Mouse (Mus musculus) neural tube, embryonic 11.5 days (tissue): ENCODE data around the gene 5730455P16Rik. TPM values are rescaled to one million over a fixed set of nuclear protein-coding genes. Genes with fewer than 3 reads are reported as not detected.

ENCODE experiments used
- ATAC-seq: fragments of 200-750 bp; cut with Nextera tagmentation; 2 replicates; pipeline ENCODE4 v1.8.0; 2017; ENCODE audit warnings: moderate number of reproducible peaks, mild to moderate bottlenecking, moderate TSS enrichment, moderate library complexity; ENCODE audit not compliant: insufficient read depth, low FRiP score, low TSS enrichment
- DNase-seq: peaks from one replicate; pipeline ENCODE4 v3.0.0-alpha.2; 2015; ENCODE audit warnings: low spot score
- H3K27ac ChIP-seq: fragments of 300-500 bp; sonication (generic); 2 replicates; pipeline ENCODE4 v1.5.1; 2014; ENCODE audit warnings: low read depth, mild to moderate bottlenecking, low read length
- H3K27me3 ChIP-seq: fragments of 300-500 bp; sonication (generic); 2 replicates; pipeline ENCODE4 v1.6.1; 2014; ENCODE audit warnings: mild to moderate bottlenecking, low read length, mixed read lengths; ENCODE audit not compliant: control insufficient read depth, insufficient read depth
- H3K36me3 ChIP-seq: fragments of 300-500 bp; sonication (generic); 2 replicates; pipeline ENCODE4 v1.6.1; 2014; ENCODE audit warnings: mild to moderate bottlenecking, low read length, moderate library complexity, mixed read lengths; ENCODE audit not compliant: control insufficient read depth, insufficient read depth
- H3K4me1 ChIP-seq: fragments of 300-500 bp; sonication (generic); 2 replicates; pipeline ENCODE4 v1.6.1; 2014; ENCODE audit warnings: low read length, mixed read lengths; ENCODE audit not compliant: control insufficient read depth, insufficient read depth
- H3K4me2 ChIP-seq: fragments of 300-500 bp; sonication (generic); 2 replicates; pipeline ENCODE4 v1.6.1; 2014; ENCODE audit warnings: low read depth, mild to moderate bottlenecking, moderate library complexity
- H3K4me3 ChIP-seq: fragments of 300-500 bp; sonication (generic); 2 replicates; pipeline ENCODE4 v1.5.1; 2014; ENCODE audit warnings: low read depth, low read length
- H3K9ac ChIP-seq: fragments of 300-500 bp; sonication (generic); 2 replicates; pipeline ENCODE4 v1.6.1; 2014; ENCODE audit warnings: mild to moderate bottlenecking, low read length
- H3K9me3 ChIP-seq: fragments of 300-500 bp; sonication (generic); 2 replicates; pipeline ENCODE4 v1.6.1; 2016; ENCODE audit warnings: low read length; ENCODE audit not compliant: control insufficient read depth
- WGBS: fragments of 180-500 bp; shearing (Covaris S2); extraction: QIAGEN DNeasy Blood & Tissue Kit; methylation state at CpG from one replicate; pipeline ENCODE4 v1.1.7; 2014; 5-methylcytosine and 5-hydroxymethylcytosine counted together
- polyA plus RNA-seq: library from polyadenylated mRNA; unstranded; fragments of >200 nt; fragmentation: Nextera tagmentation; extraction: Ambion mirVana; gene quantifications from 2 replicates; pipeline ENCODE4 v1.2.1, GENCODE M21; 2014

Gene 5730455P16Rik
- polyA plus RNA-seq, 1 experiment from 2014 or later, result 23.1 TPM

DNA sequence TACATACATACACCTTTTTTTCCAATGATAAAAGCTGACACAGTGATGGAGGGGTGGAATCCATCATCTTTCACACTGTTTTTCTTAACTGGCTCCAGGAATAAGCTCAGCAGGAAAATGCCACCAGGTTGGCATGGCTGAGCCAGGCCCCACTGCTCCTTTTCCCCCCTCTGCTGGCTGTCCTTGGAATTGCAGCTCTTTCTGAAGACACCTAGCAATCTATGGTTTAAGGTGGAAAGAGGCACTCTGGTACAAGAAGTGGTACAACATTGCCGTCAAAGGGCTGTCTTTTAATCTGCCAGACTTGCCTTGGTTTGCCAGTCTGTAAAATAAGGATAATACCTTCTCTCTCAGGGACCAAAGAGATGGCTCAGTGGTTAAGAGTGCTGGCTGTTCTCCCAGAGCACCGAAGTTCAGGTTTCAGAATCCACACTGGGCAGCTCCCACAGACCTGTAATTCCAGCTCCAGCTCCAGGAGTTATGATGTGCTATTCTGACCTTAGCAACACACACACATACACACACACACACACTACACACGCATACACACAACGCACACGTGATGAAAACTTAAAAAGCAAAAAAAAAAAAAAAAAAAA is 25.9 kb downstream of the 5730455P16Rik start:
- DNase-seq (peak; percentile 83), ATAC-seq (no peak)
- Histone ChIP-seq H3K4me1 (no peaks in the 10 kb centered on the region), H3K9ac (no peak overlapping the region), H3K27ac (no peak overlapping the region), H3K9me3 (no peaks in the 10 kb centered on the region), H3K4me3 (no peak overlapping the region), H3K4me2 (no peak overlapping the region), H3K27me3 (no peaks in the 10 kb centered on the region), H3K36me3 (no peaks in the 10 kb centered on the region)
- WGBS, result 75% methylated on average over 5 of the region's 5 CpGs

DNA sequence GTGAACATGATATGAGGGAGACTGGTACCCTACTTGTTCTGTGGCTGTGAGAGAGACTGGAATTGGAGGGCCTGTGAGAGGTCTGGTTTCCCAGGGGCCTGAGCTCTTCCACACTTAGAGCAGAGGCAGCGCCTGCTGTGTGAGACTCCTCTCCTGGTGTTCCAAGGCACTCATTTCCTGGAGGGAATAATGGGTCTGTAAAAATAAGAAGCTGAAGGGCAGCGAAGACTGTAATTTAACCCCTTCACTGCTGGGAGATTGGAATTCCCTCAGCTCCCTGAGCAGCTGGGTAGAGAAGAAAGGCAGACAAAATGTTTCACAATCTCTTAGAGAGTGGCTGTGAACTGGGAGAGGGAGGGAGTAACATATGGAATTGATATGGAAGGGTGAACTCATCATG is 35.4 kb downstream of the 5730455P16Rik start:
- peaks cover 4% of the 10 kb centered on the region; the same call in 1 of the 2 replicates for H3K36me3 ChIP-seq
- H3K9me3 ChIP-seq, result no peaks in the 10 kb centered on the region
- H3K4me1 ChIP-seq, result peaks cover 3% of the 10 kb centered on the region; the same call in 1 of the 2 replicates
- H3K9ac ChIP-seq, result no peak overlapping the region
- no peak for DNase-seq
- 2% methylated on average over 2 of the region's 2 CpGs for WGBS
- H3K4me2 ChIP-seq, result no peak overlapping the region
- ATAC-seq, result no peak
- H3K4me3 ChIP-seq, result no peak overlapping the region
- H3K27me3 ChIP-seq, result no peaks in the 10 kb centered on the region
- no peak overlapping the region for H3K27ac ChIP-seq

DNA sequence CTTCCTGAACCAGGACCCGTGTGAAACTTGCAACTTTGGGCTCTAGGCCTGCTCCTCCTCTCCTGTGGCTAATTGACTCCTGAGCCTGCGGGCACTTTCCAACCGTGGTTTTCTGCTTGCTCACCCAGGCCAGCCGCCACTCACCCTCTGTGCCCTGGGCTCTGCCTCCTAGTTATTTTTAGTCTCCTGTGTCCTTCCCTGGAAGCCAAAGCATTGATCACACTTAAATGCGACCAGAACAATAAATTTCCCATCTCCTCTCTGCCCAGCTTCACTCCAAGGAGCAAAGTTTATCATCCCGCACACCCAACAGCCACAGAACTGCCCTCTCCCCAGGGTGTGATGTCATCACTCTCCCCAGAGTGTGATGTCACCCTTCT is 41.5 kb downstream of the 5730455P16Rik start:
- peaks cover 13% of the 10 kb centered on the region for H3K4me1 ChIP-seq
- ATAC-seq (no peak), DNase-seq (peak; percentile 48)
- no peaks in the 10 kb centered on the region for H3K9me3 ChIP-seq
- 5% methylated on average over 6 of the region's 6 CpGs for WGBS
- no peaks in the 10 kb centered on the region for H3K27me3 ChIP-seq
- H3K27ac ChIP-seq, result peak overlapping the region; percentile 79
- H3K4me2 ChIP-seq, result no peak overlapping the region; the same call in 1 of the 2 replicates
- H3K36me3 ChIP-seq, result peaks cover 6% of the 10 kb centered on the region; the same call in 1 of the 2 replicates
- no peak overlapping the region for H3K9ac ChIP-seq
- no peak overlapping the region for H3K4me3 ChIP-seq

DNA sequence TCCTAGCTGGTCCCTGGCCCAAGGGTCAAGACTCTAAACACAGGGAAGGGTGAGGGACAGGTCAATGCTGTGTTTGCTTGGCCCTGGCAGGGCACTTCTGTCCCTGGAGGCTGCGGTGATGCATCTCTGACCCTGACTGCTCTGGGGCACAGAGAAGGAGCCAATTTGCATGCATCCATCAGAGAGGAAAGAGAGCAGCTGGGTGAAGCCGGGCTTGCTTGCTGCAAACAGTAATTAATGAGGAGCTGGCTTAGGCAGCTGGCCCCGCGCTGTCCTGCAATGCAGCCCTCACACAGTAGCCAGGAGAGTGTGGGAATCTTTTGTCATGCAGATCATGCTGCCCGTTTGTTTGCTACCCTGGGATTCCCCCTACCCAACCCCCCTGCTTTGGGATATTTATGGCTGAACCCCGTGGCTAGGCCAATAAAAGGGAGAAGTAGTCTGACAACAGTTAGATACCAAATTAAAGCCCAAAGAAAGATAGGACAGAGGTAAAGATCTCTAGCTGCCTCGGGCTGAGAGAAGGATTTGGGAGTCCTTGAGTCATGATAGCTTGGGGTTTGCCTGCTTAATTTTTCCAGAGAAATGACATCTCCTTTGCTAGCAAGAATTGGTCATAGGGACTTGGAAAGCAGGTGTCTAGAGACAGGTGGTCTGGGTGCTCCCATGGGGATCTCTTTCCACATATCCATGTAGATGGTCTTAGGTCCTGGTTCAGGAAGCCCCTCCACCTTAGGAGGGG is 42.1 kb downstream of the 5730455P16Rik start:
- peaks cover 13% of the 10 kb centered on the region for H3K4me1 ChIP-seq
- ATAC-seq, result peak; percentile 92

DNA sequence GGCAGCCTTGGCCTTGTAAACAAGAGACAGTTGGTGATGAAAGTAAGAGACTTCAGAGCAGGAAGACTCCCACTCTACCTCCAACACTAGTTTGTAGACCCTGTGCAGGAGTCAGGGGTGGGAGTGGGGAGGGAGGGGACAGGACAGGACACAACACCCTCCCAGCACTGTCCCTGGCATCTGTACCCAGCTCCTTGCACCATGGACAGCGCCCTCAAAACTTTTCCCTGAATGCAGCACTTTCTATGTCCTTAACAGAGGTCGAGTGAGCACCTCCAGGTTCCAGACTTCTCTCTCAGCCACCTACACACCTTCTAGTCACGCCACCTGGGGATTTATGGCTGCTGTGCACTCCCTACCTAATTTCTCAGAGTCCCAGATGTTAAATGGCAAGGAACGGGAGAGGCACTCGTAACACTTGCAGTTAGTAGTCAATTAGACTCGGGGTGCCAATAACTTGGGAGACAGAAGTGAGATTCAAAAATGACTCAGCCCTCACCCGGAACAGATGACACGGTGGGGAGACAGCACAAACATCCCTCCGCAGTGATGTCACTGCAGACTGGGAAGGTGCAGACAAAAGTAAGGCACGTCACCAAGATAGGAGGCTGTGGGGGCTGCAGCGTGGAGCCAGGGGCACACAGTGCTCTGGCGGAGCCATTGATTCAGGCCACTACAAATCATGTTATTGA is 45.0 kb downstream of the 5730455P16Rik start:
- DNase-seq, result no peak
- Histone ChIP-seq H3K4me1 (peaks cover 13% of the 10 kb centered on the region), H3K9ac (no peak overlapping the region), H3K27me3 (no peaks in the 10 kb centered on the region), H3K4me3 (no peak overlapping the region), H3K27ac (no peak overlapping the region), H3K4me2 (no peak overlapping the region), H3K9me3 (no peaks in the 10 kb centered on the region), H3K36me3 (0 out of 2 replicates have a peak, but pooled peaks cover 4% of the 10 kb centered on the region)
- WGBS, result 55% methylated on average over 12 of the region's 12 CpGs
- no peak for ATAC-seq

More for the DNA sequence above, 42.1 kb downstream of the 5730455P16Rik start:
- Histone ChIP-seq H3K27ac (peak overlapping the region; percentile 79), H3K4me2 (peak overlapping the region; percentile 9; the same call in 1 of the 2 replicates), H3K27me3 (no peaks in the 10 kb centered on the region), H3K36me3 (peaks cover 4% of the 10 kb centered on the region; the same call in 1 of the 2 replicates), H3K4me3 (no peak overlapping the region), H3K9ac (0 out of 2 replicates have a peak overlapping the region, but pooled peaks have one; percentile 1), H3K9me3 (no peaks in the 10 kb centered on the region)
- peak; percentile 86 for DNase-seq
- WGBS, result 0% methylated on average over 7 of the region's 7 CpGs

DNA sequence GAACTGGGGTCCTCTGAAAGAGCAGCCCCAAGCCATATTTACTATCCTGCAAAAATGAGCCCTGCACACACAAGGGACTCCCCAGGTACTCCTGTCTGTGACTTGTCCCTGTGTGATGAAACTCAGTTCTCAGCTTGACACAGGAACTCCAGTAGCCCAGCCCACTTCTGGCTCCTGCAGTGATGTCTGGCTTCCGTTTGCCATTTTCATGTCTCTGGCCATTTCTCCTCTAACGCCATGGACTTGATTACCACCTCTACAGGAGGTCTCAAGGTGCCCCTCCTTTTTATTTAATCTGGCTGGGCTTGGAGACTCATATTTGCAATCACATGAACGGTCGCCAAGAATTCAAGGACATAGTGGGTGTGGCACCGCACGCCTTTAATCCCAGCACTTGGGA is 53.2 kb downstream of the 5730455P16Rik start:
- H3K36me3 ChIP-seq, result 0 out of 2 replicates have a peak, but pooled peaks cover 2% of the 10 kb centered on the region
- H3K4me3 ChIP-seq, result no peak overlapping the region
- no peak overlapping the region for H3K9ac ChIP-seq
- H3K4me1 ChIP-seq, result no peaks in the 10 kb centered on the region
- no peaks in the 10 kb centered on the region for H3K9me3 ChIP-seq
- DNase-seq (no peak), ATAC-seq (no peak)
- 83% methylated on average over 6 of the region's 6 CpGs for WGBS
- H3K27ac ChIP-seq, result no peak overlapping the region
- H3K27me3 ChIP-seq, result no peaks in the 10 kb centered on the region
- no peak overlapping the region for H3K4me2 ChIP-seq

DNA sequence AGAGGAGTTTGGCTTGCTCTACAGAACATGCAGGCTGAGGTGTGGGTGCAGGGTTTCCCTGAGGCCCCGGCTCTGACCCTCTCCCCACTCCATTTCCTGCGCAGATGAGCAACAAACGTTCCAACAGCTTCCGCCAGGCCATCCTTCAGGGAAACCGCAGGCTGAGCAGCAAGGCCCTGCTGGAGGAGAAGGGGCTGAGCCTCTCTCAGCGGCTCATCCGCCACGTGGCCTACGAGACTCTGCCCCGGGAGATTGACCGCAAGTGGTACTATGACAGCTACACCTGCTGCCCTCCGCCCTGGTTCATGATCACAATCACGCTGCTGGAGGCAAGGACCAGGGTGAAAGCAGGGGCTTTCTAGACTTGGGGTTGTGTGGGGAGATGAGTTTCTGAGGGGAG is 54.6 kb downstream of the 5730455P16Rik start:
- Histone ChIP-seq H3K4me3 (no peak overlapping the region), H3K27me3 (no peaks in the 10 kb centered on the region), H3K9me3 (no peaks in the 10 kb centered on the region), H3K36me3 (0 out of 2 replicates have a peak, but pooled peaks cover under 1% of the 10 kb centered on the region), H3K4me1 (peaks cover 2% of the 10 kb centered on the region), H3K27ac (no peak overlapping the region), H3K9ac (no peak overlapping the region; the same call in 1 of the 2 replicates), H3K4me2 (no peak overlapping the region)
- DNase-seq, result no peak
- 63% methylated on average over 13 of the region's 13 CpGs for WGBS
- no peak for ATAC-seq

DNA sequence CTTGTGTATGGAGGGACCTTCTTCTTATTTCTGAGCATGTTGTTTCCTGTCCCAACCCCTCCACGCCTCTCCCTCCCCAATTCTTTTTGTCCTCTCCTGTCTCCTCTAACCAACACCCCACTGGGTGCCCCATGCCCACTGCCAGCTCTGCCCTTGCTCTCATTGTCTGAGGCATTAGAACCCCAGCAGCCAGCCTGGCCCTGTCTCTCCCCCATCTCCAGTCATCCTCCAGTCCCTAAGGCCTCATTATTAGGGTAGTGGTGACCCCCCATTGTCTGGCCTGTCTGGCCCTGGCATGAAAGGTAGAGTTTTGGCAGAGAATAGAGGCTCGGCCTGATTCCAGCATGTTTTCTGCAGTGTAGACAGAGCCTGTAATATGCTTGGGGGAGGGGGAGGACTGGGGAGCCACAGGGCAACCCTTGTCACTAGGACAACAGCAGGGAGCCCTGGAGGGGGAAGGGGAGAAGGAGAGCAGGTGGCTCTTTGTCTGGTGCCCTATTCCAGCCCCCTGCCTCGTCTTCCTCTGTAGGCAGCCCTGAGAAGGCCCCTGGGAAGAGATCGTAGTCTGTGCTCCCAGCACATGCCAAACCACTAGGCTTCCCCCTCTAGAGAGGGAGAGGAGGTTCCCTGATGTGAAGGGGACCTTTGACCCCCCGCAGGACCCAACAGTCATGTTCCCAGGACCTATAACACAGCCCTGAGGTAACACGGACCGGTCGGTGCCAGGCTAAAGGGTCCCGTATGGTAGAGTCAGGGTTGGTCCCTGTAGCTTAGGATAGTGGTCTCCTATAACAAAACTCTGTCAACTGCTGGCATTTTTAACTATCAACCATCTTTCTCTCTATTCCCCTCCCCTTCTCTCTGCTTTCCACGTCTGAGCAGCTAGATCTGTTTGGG is 61.8 kb downstream of the 5730455P16Rik start:
- 48% methylated on average over 10 of the region's 10 CpGs for WGBS
- peak; percentile 48 for ATAC-seq
- peaks cover 58% of the 10 kb centered on the region for H3K4me1 ChIP-seq
- peak overlapping the region; percentile 23; the same call in 1 of the 2 replicates for H3K9ac ChIP-seq
- no peaks in the 10 kb centered on the region for H3K9me3 ChIP-seq
- H3K4me3 ChIP-seq, result no peak overlapping the region
- no peaks in the 10 kb centered on the region for H3K27me3 ChIP-seq
- no peaks in the 10 kb centered on the region for H3K36me3 ChIP-seq
- H3K4me2 ChIP-seq, result no peak overlapping the region
- peak overlapping the region; percentile 69 for H3K27ac ChIP-seq
- peak; percentile 71 for DNase-seq
